Comparison of ENCODE assay signal across 8 mouse cellular contexts in genomic region chr12:13268412-13268811, GRCm38 (mm10). TPM values are rescaled to one million over a fixed set of nuclear protein-coding genes. Genes with fewer than 3 reads are reported as not detected.
A peak's percentile ranks its signal among the peaks of the same experiment; 100 is the strongest.
DNase-seq lines count a peak whose midpoint lies in the region; ATAC-seq and TF ChIP-seq lines count a peak whose summit lies in the region.

No protein-coding gene starts in this region.

- no peaks in the 10 kb centered on the region for H3K9me3 ChIP-seq in liver, embryonic 11.5 days (ENCODE audit: control insufficient read depth, low read length)
- no peaks in the 10 kb centered on the region for H3K9me3 ChIP-seq in forebrain, embryonic 10.5 days
- H3K9me3 ChIP-seq in limb, embryonic 14.5 days (ENCODE audit: control insufficient read depth, low read length): no peaks in the 10 kb centered on the region

- no peaks in the 10 kb centered on the region; the same call in 1 of the 2 replicates for H3K36me3 ChIP-seq in liver, embryonic 11.5 days (ENCODE audit: control insufficient read depth, insufficient read depth, low read length)
- no peaks in the 10 kb centered on the region for H3K36me3 ChIP-seq in forebrain, embryonic 10.5 days (replicated peaks)
- no peaks in the 10 kb centered on the region for H3K36me3 ChIP-seq in limb, embryonic 14.5 days (ENCODE audit: control insufficient read depth, insufficient read depth, low read length)

- peak overlapping the region; percentile 75 for H3K9ac ChIP-seq in liver, embryonic 11.5 days (ENCODE audit: low read depth, low read length)
- H3K9ac ChIP-seq in limb, embryonic 14.5 days (ENCODE audit: low read depth, low read length, severe bottlenecking): peak overlapping the region; percentile 84; the same call in 1 of the 2 replicates

- no peak for TF ChIP-seq POLR2A in limb, embryonic 14.5 days (IDR thresholded peaks at IDR 0.05; ENCODE audit: borderline replicate concordance, extremely low read depth, insufficient read depth, insufficient read length)
- TF ChIP-seq POLR2A in olfactory bulb, adult 2 months (IDR thresholded peaks at IDR 0.05; ENCODE audit: insufficient read depth, low read depth, low read length): no peak

- WGBS in liver, embryonic 11.5 days: 43% methylated on average over 3 of the region's 3 CpGs
- WGBS in forebrain, embryonic 10.5 days: 57% methylated on average over 3 of the region's 3 CpGs
- 62% methylated on average over 3 of the region's 3 CpGs for WGBS in limb, embryonic 14.5 days
- 48% methylated on average over 3 of the region's 3 CpGs for WGBS in olfactory bulb, adult 2 months

- no peak for DNase-seq in liver, embryonic 11.5 days (ENCODE audit: low spot score)
- DNase-seq in liver: no peak
- no peak for DNase-seq in forebrain, embryonic 10.5 days (ENCODE audit: extremely low spot score, low spot score)
- no peak for DNase-seq in limb, embryonic 14.5 days (ENCODE audit: low spot score)
- DNase-seq in frontal cortex, postnatal 25 days (ENCODE audit: low spot score in 2 of 2): no peak
- no peak for DNase-seq in cerebellum, adult 9-10 months

- H3K4me1 ChIP-seq in liver, embryonic 11.5 days (replicated peaks; ENCODE audit: control insufficient read depth, insufficient read depth, low read length): peaks cover 9% of the 10 kb centered on the region
- H3K4me1 ChIP-seq in forebrain, embryonic 10.5 days: peaks cover 20% of the 10 kb centered on the region
- 0 out of 2 replicates have a peak, but pooled peaks cover 5% of the 10 kb centered on the region for H3K4me1 ChIP-seq in limb, embryonic 14.5 days (ENCODE audit: control insufficient read depth, insufficient read depth, low read length)
- peaks cover 4% of the 10 kb centered on the region; the same call in 1 of the 2 replicates for H3K4me1 ChIP-seq in olfactory bulb, adult 2 months (ENCODE audit: control insufficient read depth, insufficient read depth, low read length)

- peak overlapping the region; percentile 54 for H3K4me2 ChIP-seq in liver, embryonic 11.5 days
- peak overlapping the region; percentile 57 for H3K4me2 ChIP-seq in limb, embryonic 14.5 days (replicated peaks; ENCODE audit: low read depth, low read length, severe bottlenecking)

- no peaks in the 10 kb centered on the region for H3K27me3 ChIP-seq in liver, embryonic 11.5 days (replicated peaks; ENCODE audit: control insufficient read depth, insufficient read depth, low read length)
- no peaks in the 10 kb centered on the region for H3K27me3 ChIP-seq in forebrain, embryonic 10.5 days (ENCODE audit: poor library complexity, severe bottlenecking)
- H3K27me3 ChIP-seq in limb, embryonic 14.5 days (ENCODE audit: control insufficient read depth, insufficient read depth, low read length): no peaks in the 10 kb centered on the region

- peak overlapping the region; percentile 72; the same call in 1 of the 2 replicates for H3K4me3 ChIP-seq in liver, embryonic 11.5 days (ENCODE audit: low read depth, low read length)
- H3K4me3 ChIP-seq in forebrain, embryonic 10.5 days: peak overlapping the region; percentile 96
- H3K4me3 ChIP-seq in limb, embryonic 14.5 days (replicated peaks; ENCODE audit: low read length): peak overlapping the region; percentile 84; the same call in 1 of the 2 replicates
- peak overlapping the region; percentile 94; the same call in 1 of the 2 replicates for H3K4me3 ChIP-seq in olfactory bulb, adult 2 months (ENCODE audit: insufficient read depth, low read depth, low read length)

- TF ChIP-seq CTCF in olfactory bulb, adult 2 months (IDR thresholded peaks at IDR 0.05; ENCODE audit: insufficient read depth, low read depth, low read length): no peak

- ATAC-seq in liver, embryonic 11.5 days (replicated peaks; ENCODE audit: low FRiP score): peak; percentile 38
- 0 out of 2 replicates have a peak, but pooled peaks have one; percentile 1 for ATAC-seq in limb, embryonic 14.5 days (ENCODE audit: low FRiP score, low read depth)
- no peak for ATAC-seq in activated CD4-positive, CD25-positive, alpha-beta regulatory T cell, adult 4 months

- no peak overlapping the region for H3K27ac ChIP-seq in liver, embryonic 11.5 days (ENCODE audit: low read depth, low read length)
- peak overlapping the region; percentile 91 for H3K27ac ChIP-seq in forebrain, embryonic 10.5 days
- H3K27ac ChIP-seq in limb, embryonic 14.5 days (replicated peaks; ENCODE audit: low read depth, low read length): no peak overlapping the region
- H3K27ac ChIP-seq in olfactory bulb, adult 2 months (ENCODE audit: insufficient read depth, low read depth, low read length): no peak overlapping the region

RNA-seq across cellular contexts. Expression of gene Nbas, which starts 0.5 kb away (rescaled TPM):
- polyA plus RNA-seq in liver, embryonic 11.5 days (2014; fragmentation: Nextera tagmentation; extraction: Ambion mirVana): 13.3 and 13.6 TPM in 2 replicates
- polyA plus RNA-seq in forebrain, embryonic 10.5 days (2016; fragmentation: Nextera tagmentation; extraction: Ambion mirVana): 13.4 and 14.8 TPM in 2 replicates
- polyA plus RNA-seq in limb, embryonic 14.5 days (2012; rRNA removed): 21.1 and 23.6 TPM in 2 replicates
- polyA plus RNA-seq in limb, embryonic 14.5 days (2014; fragmentation: Nextera tagmentation; extraction: Ambion mirVana): 18.9 and 19.0 TPM in 2 replicates
- polyA plus RNA-seq in olfactory bulb, adult 2 months (2012; ENCODE audit: insufficient read depth, insufficient read length, low replicate concordance, missing spikeins): not detected in 2 replicates
- 10 to 100 TPM in 1 of 2 experiments, 1 to 10 TPM in 1; 9.4 to 13.6 TPM for polyA plus RNA-seq in activated CD4-positive, CD25-positive, alpha-beta regulatory T cell, adult 4 months (2017; shearing (Covaris generic))

RNA-seq across cellular contexts. Expression of gene Ddx1, which starts 19.4 kb away (rescaled TPM):
- polyA plus RNA-seq in liver, embryonic 11.5 days (2014; fragmentation: Nextera tagmentation; extraction: Ambion mirVana): 158 and 196 TPM in 2 replicates
- polyA plus RNA-seq in forebrain, embryonic 10.5 days (2016; fragmentation: Nextera tagmentation; extraction: Ambion mirVana): 211 and 212 TPM in 2 replicates
- polyA plus RNA-seq in limb, embryonic 14.5 days (2012; rRNA removed): 36.8 and 62.8 TPM in 2 replicates
- polyA plus RNA-seq in limb, embryonic 14.5 days (2014; fragmentation: Nextera tagmentation; extraction: Ambion mirVana): 135 and 145 TPM in 2 replicates
- 126 TPM in 1 of 2 replicates, not detected in the other for polyA plus RNA-seq in olfactory bulb, adult 2 months (2012; ENCODE audit: insufficient read depth, insufficient read length, low replicate concordance, missing spikeins)
- polyA plus RNA-seq in activated CD4-positive, CD25-positive, alpha-beta regulatory T cell, adult 4 months (2017; shearing (Covaris generic)): 10 to 100 TPM; 84.3 to 91.8 TPM

Comparison
In these comparisons a context has a peak if more than half of its experiments do, and no peak if none do; other contexts are left out.
1. RNA of gene Nbas, which starts 0.5 kb away (polyA plus RNA-seq): 18.9 to 23.6 TPM in limb, embryonic 14.5 days, 13.4 to 14.8 TPM in forebrain, embryonic 10.5 days, 9.4 to 13.6 TPM in activated CD4-positive, CD25-positive, alpha-beta regulatory T cell, adult 4 months and 13.3 to 13.6 TPM in liver, embryonic 11.5 days; not detected in olfactory bulb, adult 2 months; every median in the first group is over 10 times any median in the second.
2. Peak in every context shown above with its lines, with median percentiles within 50 percentile points of each other: H3K4me3 ChIP-seq.